Mouse (Mus musculus) stomach, postnatal 0 days (tissue): ENCODE data around the gene Kmt5c. TPM values are rescaled to one million over a fixed set of nuclear protein-coding genes. Genes with fewer than 3 reads are reported as not detected.
A peak's percentile ranks its signal among the peaks of the same experiment; 100 is the strongest.

ENCODE experiments used
- ATAC-seq: fragments of 200-750 bp; cut with Nextera tagmentation; 2 replicates; pipeline ENCODE4 v1.8.0; 2017; ENCODE audit not compliant: low FRiP score, low TSS enrichment
- DNase-seq: peaks from one replicate; pipeline ENCODE4 v3.0.0-alpha.2; 2016; ENCODE audit warnings: low spot score
- H3K27ac ChIP-seq: fragments of 300-500 bp; sonication (generic); replicated peaks from 2 replicates; pipeline ENCODE4 v1.5.1; 2014; ENCODE audit warnings: mild to moderate bottlenecking, control low read depth
- H3K27me3 ChIP-seq: fragments of 300-500 bp; sonication (generic); 2 replicates; pipeline ENCODE4 v1.6.1; 2014; ENCODE audit warnings: low read length; ENCODE audit not compliant: control insufficient read depth, insufficient read depth
- H3K36me3 ChIP-seq: fragments of 300-500 bp; sonication (generic); 2 replicates; pipeline ENCODE4 v1.6.1; 2014; ENCODE audit warnings: low read length, mixed read lengths; ENCODE audit not compliant: control insufficient read depth, insufficient read depth
- H3K4me1 ChIP-seq: fragments of 300-500 bp; sonication (generic); replicated peaks from 2 replicates; pipeline ENCODE4 v1.6.1; 2014; ENCODE audit warnings: antibody characterized with exemption; ENCODE audit not compliant: control insufficient read depth, insufficient read depth
- H3K4me2 ChIP-seq: fragments of 300-500 bp; sonication (generic); replicated peaks from 2 replicates; pipeline ENCODE4 v1.6.1; 2014; ENCODE audit warnings: low read depth, mild to moderate bottlenecking, control low read depth, moderate library complexity
- H3K4me3 ChIP-seq: fragments of 300-500 bp; sonication (generic); 2 replicates; pipeline ENCODE4 v1.5.1; 2014; ENCODE audit warnings: low read depth, low read length, control low read depth
- H3K9ac ChIP-seq: fragments of 300-500 bp; sonication (generic); 2 replicates; pipeline ENCODE4 v1.6.1; 2014; ENCODE audit warnings: mild to moderate bottlenecking, low read length, control low read depth, mixed read lengths
- H3K9me3 ChIP-seq: fragments of 300-500 bp; sonication (generic); 2 replicates; pipeline ENCODE4 v1.6.1; 2016; ENCODE audit warnings: low read length; ENCODE audit not compliant: control insufficient read depth
- CTCF ChIP-seq: IDR thresholded peaks from 2 replicates; pipeline ENCODE4 v1.5.1; 2016; ENCODE audit warnings: antibody characterized with exemption, low read depth, mild to moderate bottlenecking, moderate library complexity
- EP300 ChIP-seq: optimal IDR thresholded peaks from 2 replicates; pipeline ENCODE3; 2016; ENCODE audit warnings: antibody characterized with exemption
- WGBS: fragments of 180-500 bp; shearing (Covaris S2); extraction: QIAGEN DNeasy Blood & Tissue Kit; methylation state at CpG from one replicate; pipeline ENCODE4 v1.1.7; 2014; 5-methylcytosine and 5-hydroxymethylcytosine counted together
- polyA plus RNA-seq: library from polyadenylated mRNA; unstranded; fragments of >200 nt; fragmentation: Nextera tagmentation; extraction: Ambion mirVana; gene quantifications from 2 replicates; pipeline ENCODE4 v1.2.1, GENCODE M21; 2015

The Kmt5c gene
- polyA plus RNA-seq, 1 experiment from 2014 or later, result 31.8 TPM

- H3K27me3 ChIP-seq, result no peaks in the 10 kb centered on the region
- H3K27ac ChIP-seq, result no peak overlapping the region
- H3K4me3 ChIP-seq, result no peak overlapping the region
- H3K9ac ChIP-seq, result no peak overlapping the region
- TF ChIP-seq CTCF, result peak; percentile 75
- TF ChIP-seq EP300, result no peak
- DNase-seq (peak; percentile 59), ATAC-seq (no peak)
- no peaks in the 10 kb centered on the region for H3K4me1 ChIP-seq
- H3K9me3 ChIP-seq, result no peaks in the 10 kb centered on the region
- peaks cover 4% of the 10 kb centered on the region; the same call in 1 of the 2 replicates for H3K36me3 ChIP-seq
- WGBS, result 51% methylated on average over 18 of the region's 18 CpGs
- no peak overlapping the region for H3K4me2 ChIP-seq
Measured at GRCm38 (mm10) chr7:4705098-4705497, 34.8 kb upstream of the Kmt5c start.

- ATAC-seq, result no peak
- 77% methylated on average over 3 of the region's 3 CpGs for WGBS
- TF ChIP-seq EP300 (no peak), CTCF (peak; percentile 57)
Measured at GRCm38 (mm10) chr7:4712594-4712993, 27.3 kb upstream of the Kmt5c start.

GRCm38 (mm10) chr7:4716955-4717354 is 23.0 kb upstream of the Kmt5c start:
- no peaks in the 10 kb centered on the region for H3K4me1 ChIP-seq
- no peaks in the 10 kb centered on the region for H3K27me3 ChIP-seq
- TF ChIP-seq EP300, result no peak
- no peak for TF ChIP-seq CTCF
- no peak for DNase-seq
- ATAC-seq, result no peak
- H3K27ac ChIP-seq, result no peak overlapping the region
- no peaks in the 10 kb centered on the region for H3K9me3 ChIP-seq
- no peak overlapping the region for H3K4me2 ChIP-seq
- 71% methylated on average over 6 of the region's 6 CpGs for WGBS
- no peak overlapping the region for H3K4me3 ChIP-seq
- H3K9ac ChIP-seq, result no peak overlapping the region
- H3K36me3 ChIP-seq, result no peaks in the 10 kb centered on the region

More at GRCm38 (mm10) chr7:4712594-4712993, 27.3 kb upstream of the Kmt5c start:
- no peak overlapping the region for H3K4me2 ChIP-seq
- DNase-seq, result no peak
- no peaks in the 10 kb centered on the region for H3K9me3 ChIP-seq
- no peaks in the 10 kb centered on the region for H3K27me3 ChIP-seq
- H3K27ac ChIP-seq, result no peak overlapping the region
- H3K9ac ChIP-seq, result no peak overlapping the region
- H3K4me1 ChIP-seq, result no peaks in the 10 kb centered on the region
- no peak overlapping the region for H3K4me3 ChIP-seq
- peaks cover 7% of the 10 kb centered on the region; the same call in 1 of the 2 replicates for H3K36me3 ChIP-seq

- no peak overlapping the region for H3K4me3 ChIP-seq
- no peak for ATAC-seq
- TF ChIP-seq CTCF, result no peak
- TF ChIP-seq EP300, result no peak
- no peak for DNase-seq
- no peaks in the 10 kb centered on the region for H3K9me3 ChIP-seq
- H3K4me1 ChIP-seq, result no peaks in the 10 kb centered on the region
- no peaks in the 10 kb centered on the region for H3K27me3 ChIP-seq
- 88% methylated on average over 3 of the region's 3 CpGs for WGBS
- no peak overlapping the region for H3K9ac ChIP-seq
- H3K27ac ChIP-seq, result no peak overlapping the region
- H3K4me2 ChIP-seq, result no peak overlapping the region
- H3K36me3 ChIP-seq, result no peaks in the 10 kb centered on the region
Measured at GRCm38 (mm10) chr7:4719276-4719675, 20.6 kb upstream of the Kmt5c start.

GRCm38 (mm10) chr7:4723508-4723907 is 16.4 kb upstream of the Kmt5c start:
- no peak for TF ChIP-seq CTCF
- TF ChIP-seq EP300, result no peak
- H3K9ac ChIP-seq, result peak overlapping the region; percentile 41; the same call in 1 of the 2 replicates
- H3K4me3 ChIP-seq, result peak overlapping the region; percentile 32
- no peaks in the 10 kb centered on the region for H3K4me1 ChIP-seq
- H3K4me2 ChIP-seq, result peak overlapping the region; percentile 58
- peak; percentile 36 for DNase-seq
- H3K36me3 ChIP-seq, result no peaks in the 10 kb centered on the region
- H3K9me3 ChIP-seq, result no peaks in the 10 kb centered on the region
- H3K27me3 ChIP-seq, result no peaks in the 10 kb centered on the region; the same call in 1 of the 2 replicates
- 31% methylated on average over 12 of the region's 12 CpGs for WGBS
- peak overlapping the region; percentile 78; the same call in 1 of the 2 replicates for H3K27ac ChIP-seq
- ATAC-seq, result peak; percentile 19; the same call in 1 of the 2 replicates

GRCm38 (mm10) chr7:4724359-4724758 is 15.6 kb upstream of the Kmt5c start:
- Histone ChIP-seq H3K36me3 (no peaks in the 10 kb centered on the region), H3K4me1 (no peaks in the 10 kb centered on the region), H3K4me3 (peak overlapping the region; percentile 32), H3K4me2 (peak overlapping the region; percentile 58), H3K9ac (peak overlapping the region; percentile 31), H3K9me3 (no peaks in the 10 kb centered on the region), H3K27ac (peak overlapping the region; percentile 78), H3K27me3 (no peaks in the 10 kb centered on the region; the same call in 1 of the 2 replicates)
- DNase-seq, result no peak
- WGBS, result 27% methylated on average over 3 of the region's 3 CpGs
- no peak for TF ChIP-seq CTCF
- TF ChIP-seq EP300, result no peak
- peak; percentile 57 for ATAC-seq
